Mouse (Mus musculus) CD4-positive, CD25-positive, alpha-beta regulatory T cell (primary cell): ENCODE data around the gene Lrch3. TPM values are rescaled to one million over a fixed set of nuclear protein-coding genes. Genes with fewer than 3 reads are reported as not detected.

Source experiments
- polyA plus RNA-seq: library from polyadenylated mRNA; unstranded; fragments of 100-300 nt; shearing (Covaris generic); gene quantifications from one replicate; pipeline ENCODE4 v1.2.1, GENCODE M21; 2017

Gene Lrch3
- 74.1 TPM for polyA plus RNA-seq

GRCm38 (mm10) chr16:32913937-32914881 lies at the start of gene Lrch3:
Gene Lrch3 (plus strand): TSS chr16:32914100.

GRCm38 (mm10) chr16:32877343-32878156 lies 36.4 kb upstream of the Lrch3 start, which contains the start of the genes Fyttd1 and Rubcn:
Gene Fyttd1 (plus strand): TSS chr16:32877500.
Gene Rubcn (minus strand): TSS chr16:32877766.

GRCm38 (mm10) chr16:33056095-33056785 lies 142.3 kb downstream of the Lrch3 start, which contains the start of the genes Iqcg and Rpl35a:
Gene Iqcg (minus strand): TSS chr16:33056218.
Gene Rpl35a (plus strand): TSS chr16:33056453.

GRCm38 (mm10) chr16:33062024-33062681 lies 148.3 kb downstream of the Lrch3 start, which contains the start of gene Lmln:
Gene Lmln (plus strand): TSS chr16:33062521.

Other genes with a start within 250 kb of the Lrch3 start
- gene Muc4, start 178.2 kb upstream of the Lrch3 start, polyA plus RNA-seq, result 0.04 TPM
- gene Muc20, start 116.7 kb upstream of the Lrch3 start, polyA plus RNA-seq, result 0.38 TPM
- not detected for gene Smbd1, start 103.6 kb upstream of the Lrch3 start, polyA plus RNA-seq
- 71.2 TPM for gene Fyttd1, start 36.6 kb upstream of the Lrch3 start, polyA plus RNA-seq
- 18.7 TPM for gene Rubcn, start 36.3 kb upstream of the Lrch3 start, polyA plus RNA-seq
- gene Iqcg, start 142.1 kb downstream of the Lrch3 start, polyA plus RNA-seq, result 0.29 TPM
- 679 TPM for gene Rpl35a, start 142.4 kb downstream of the Lrch3 start, polyA plus RNA-seq
- 0.59 TPM for gene Lmln, start 148.4 kb downstream of the Lrch3 start, polyA plus RNA-seq